Mouse (Mus musculus): ENCODE measurements around the gene Zfpl1. TPM values are rescaled to one million over a fixed set of nuclear protein-coding genes. Genes with fewer than 3 reads are reported as not detected.
"Not testable (repeated sequence)": the region's sequence is repeated elsewhere in the genome, so short reads cannot be mapped to it uniquely, and the experiment has no call there.

Gene Zfpl1
- polyA plus RNA-seq (2017; shearing (Covaris generic)) = 10 to 100 TPM; 36.7 to 51.4 TPM

- ATAC-seq = peak; percentile 94
Observed at GRCm38 (mm10) chr19:6084478-6085248, at the start of gene Zfpl1, which contains the start of gene Cdca5. Gene Zfpl1 (minus strand): TSS chr19:6084956. Gene Cdca5 (plus strand): TSS chr19:6084983.

- not testable (repeated sequence) for ATAC-seq
Observed at GRCm38 (mm10) chr19:6133197-6133596, 48.4 kb upstream of the Zfpl1 start.

- no peak for ATAC-seq
Observed at GRCm38 (mm10) chr19:6132171-6132827, 47.5 kb upstream of the Zfpl1 start.

- not testable (repeated sequence) for ATAC-seq
Observed at GRCm38 (mm10) chr19:6130414-6131128, 45.8 kb upstream of the Zfpl1 start.

- peak; percentile 94 for ATAC-seq
Observed at GRCm38 (mm10) chr19:6127760-6128341, 43.1 kb upstream of the Zfpl1 start, which contains the start of gene Snx15. Gene Snx15 (minus strand): TSS chr19:6128304.

- ATAC-seq = no peak
Observed at GRCm38 (mm10) chr19:6126789-6127580, 42.2 kb upstream of the Zfpl1 start.

- ATAC-seq = no peak
Observed at GRCm38 (mm10) chr19:6126289-6126688, 41.5 kb upstream of the Zfpl1 start.

- no peak for ATAC-seq
Observed at GRCm38 (mm10) chr19:6124898-6125297, 40.1 kb upstream of the Zfpl1 start.

GRCm38 (mm10) chr19:6123330-6123729 is 38.6 kb upstream of the Zfpl1 start:
- ATAC-seq = no peak

GRCm38 (mm10) chr19:6121761-6122160 is 37.0 kb upstream of the Zfpl1 start:
- no peak for ATAC-seq

GRCm38 (mm10) chr19:6118677-6119185 is 34.0 kb upstream of the Zfpl1 start:
- peak; percentile 35 for ATAC-seq

GRCm38 (mm10) chr19:6117986-6118676 is 33.4 kb upstream of the Zfpl1 start, which contains the start of gene Sac3d1:
Gene Sac3d1 (minus strand): TSS chr19:6118650.
- ATAC-seq = peak; percentile 98

- ATAC-seq = no peak
Observed at GRCm38 (mm10) chr19:6117346-6117985, 32.7 kb upstream of the Zfpl1 start.

- ATAC-seq = no peak
Observed at GRCm38 (mm10) chr19:6116113-6116850, 31.5 kb upstream of the Zfpl1 start.

- no peak for ATAC-seq
Observed at GRCm38 (mm10) chr19:6113116-6113515, 28.4 kb upstream of the Zfpl1 start.

GRCm38 (mm10) chr19:6105586-6105985 is 20.8 kb upstream of the Zfpl1 start, which contains the start of gene Naaladl1:
Gene Naaladl1 (plus strand): TSS chr19:6105782.
- no peak for ATAC-seq

GRCm38 (mm10) chr19:6104476-6104875 is 19.7 kb upstream of the Zfpl1 start:
- ATAC-seq = no peak

GRCm38 (mm10) chr19:6102169-6102853 is 17.6 kb upstream of the Zfpl1 start:
- no peak for ATAC-seq

GRCm38 (mm10) chr19:6101186-6101585 is 16.4 kb upstream of the Zfpl1 start:
- ATAC-seq = no peak

Measured in CD4-positive, CD25-positive, alpha-beta regulatory T cell, adult 4 months (primary cell).